Mouse (Mus musculus): ENCODE results near the gene Dhx16. TPM values are rescaled to one million over a fixed set of nuclear protein-coding genes. Genes with fewer than 3 reads are reported as not detected.

Dhx16 gene
- polyA plus RNA-seq, 1 experiment from 2014 or later = 30.7 TPM

DNA sequence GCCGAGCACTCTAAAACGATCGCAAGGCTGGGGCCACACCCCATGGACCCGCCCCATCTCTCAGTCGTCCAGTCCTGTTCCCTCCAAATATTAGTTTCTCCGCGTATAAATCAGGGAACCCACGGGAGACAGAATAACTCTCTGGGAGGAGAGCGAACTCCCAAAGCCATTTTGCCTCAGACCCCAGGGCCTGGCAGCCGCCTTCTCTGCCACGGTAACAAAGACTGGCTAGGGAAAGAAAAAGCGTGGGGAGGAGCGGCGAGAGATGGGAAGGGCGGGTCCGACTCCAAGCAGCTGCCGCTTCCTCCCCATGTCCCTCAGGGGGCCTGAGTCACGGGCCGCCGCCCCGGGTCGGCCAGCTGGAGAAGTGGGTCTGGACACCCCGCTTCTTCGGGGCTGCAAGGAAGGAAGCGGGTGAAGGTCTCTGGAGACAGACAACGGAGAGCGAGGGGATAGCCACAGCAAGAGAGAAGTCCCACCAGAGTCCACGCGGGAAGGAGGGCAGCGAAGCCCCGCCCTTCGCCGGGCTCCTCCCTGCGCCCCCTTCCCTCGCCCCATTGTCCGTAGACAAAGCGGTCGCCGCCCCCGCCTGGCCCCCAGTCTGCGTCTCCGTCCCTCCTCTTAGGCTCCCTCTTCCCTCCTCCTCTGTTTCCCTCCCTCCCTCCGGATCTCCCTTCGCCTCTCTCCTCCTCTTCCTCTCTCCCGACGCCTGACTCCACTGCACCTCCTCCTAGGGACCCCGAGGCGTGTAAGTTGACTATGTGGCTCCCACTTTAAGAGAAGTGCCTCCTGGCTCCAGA, 13.9 kb upstream of the Dhx16 start, which contains the start of gene Ppp1r18:
Ppp1r18 (plus strand) TSS at position 113 of the 800 bp plus-strand sequence.
- Histone ChIP-seq H3K4me3 (replicated peaks; ENCODE audit: low read depth, low read length) (peak within 1 kb of the TSS; percentile 79), H3K4me2 (ENCODE audit: low read length) (peak within 1 kb of the TSS; percentile 91), H3K4me1 (ENCODE audit: control insufficient read depth, insufficient read depth, low read length) (peaks cover 43% of the 10 kb centered on the region), H3K9ac (replicated peaks; ENCODE audit: low read length) (peak within 1 kb of the TSS; percentile 93), H3K27ac (replicated peaks; ENCODE audit: low read depth, low read length) (peak within 1 kb of the TSS; percentile 97), H3K9me3 (ENCODE audit: control insufficient read depth, low read length) (no peaks in the 10 kb centered on the region), H3K27me3 (ENCODE audit: control insufficient read depth, insufficient read depth, low read length) (no peaks in the 10 kb centered on the region), H3K36me3 (ENCODE audit: control insufficient read depth, insufficient read depth, low read length) (no peaks in the 10 kb centered on the region)
- ATAC-seq (ENCODE audit: low FRiP score, low TSS enrichment) (peak; percentile 72), DNase-seq (peak; percentile 88)
- WGBS = under 1% methylated on average over 47 of the region's 48 CpGs

- Histone ChIP-seq H3K9ac (replicated peaks; ENCODE audit: low read length) (peak overlapping the region; percentile 93), H3K4me2 (ENCODE audit: low read length) (peak overlapping the region; percentile 91), H3K36me3 (ENCODE audit: control insufficient read depth, insufficient read depth, low read length) (peaks cover 3% of the 10 kb centered on the region; the same call in 1 of the 2 replicates), H3K27me3 (ENCODE audit: control insufficient read depth, insufficient read depth, low read length) (no peaks in the 10 kb centered on the region), H3K27ac (replicated peaks; ENCODE audit: low read depth, low read length) (peak overlapping the region; percentile 97), H3K4me3 (replicated peaks; ENCODE audit: low read depth, low read length) (peak overlapping the region; percentile 79), H3K9me3 (ENCODE audit: control insufficient read depth, low read length) (no peaks in the 10 kb centered on the region), H3K4me1 (ENCODE audit: control insufficient read depth, insufficient read depth, low read length) (peaks cover 42% of the 10 kb centered on the region)
- peak; percentile 79 for DNase-seq
- whole genome bisulfite sequencing = under 1% methylated on average over 31 of the region's 38 CpGs
- peak; percentile 29 for ATAC-seq (ENCODE audit: low FRiP score, low TSS enrichment)
Observed at GRCm38 (mm10) chr17:35866281-35866831, 13.3 kb upstream of the Dhx16 start.

GRCm38 (mm10) chr17:35866911-35867890, 12.4 kb upstream of the Dhx16 start:
- peaks cover 4% of the 10 kb centered on the region; the same call in 1 of the 2 replicates for H3K36me3 ChIP-seq (ENCODE audit: control insufficient read depth, insufficient read depth, low read length)
- H3K27me3 ChIP-seq (ENCODE audit: control insufficient read depth, insufficient read depth, low read length) = no peaks in the 10 kb centered on the region
- H3K27ac ChIP-seq (replicated peaks; ENCODE audit: low read depth, low read length) = peak overlapping the region; percentile 97
- 7% methylated on average over 26 of the region's 26 CpGs for WGBS
- ATAC-seq (ENCODE audit: low FRiP score, low TSS enrichment) (no peak), DNase-seq (peak; percentile 55)
- H3K4me2 ChIP-seq (ENCODE audit: low read length) = peak overlapping the region; percentile 91
- H3K4me1 ChIP-seq (ENCODE audit: control insufficient read depth, insufficient read depth, low read length) = peaks cover 46% of the 10 kb centered on the region
- H3K9ac ChIP-seq (replicated peaks; ENCODE audit: low read length) = peak overlapping the region; percentile 93
- peak overlapping the region; percentile 79 for H3K4me3 ChIP-seq (replicated peaks; ENCODE audit: low read depth, low read length)
- no peaks in the 10 kb centered on the region for H3K9me3 ChIP-seq (ENCODE audit: control insufficient read depth, low read length)

DNA sequence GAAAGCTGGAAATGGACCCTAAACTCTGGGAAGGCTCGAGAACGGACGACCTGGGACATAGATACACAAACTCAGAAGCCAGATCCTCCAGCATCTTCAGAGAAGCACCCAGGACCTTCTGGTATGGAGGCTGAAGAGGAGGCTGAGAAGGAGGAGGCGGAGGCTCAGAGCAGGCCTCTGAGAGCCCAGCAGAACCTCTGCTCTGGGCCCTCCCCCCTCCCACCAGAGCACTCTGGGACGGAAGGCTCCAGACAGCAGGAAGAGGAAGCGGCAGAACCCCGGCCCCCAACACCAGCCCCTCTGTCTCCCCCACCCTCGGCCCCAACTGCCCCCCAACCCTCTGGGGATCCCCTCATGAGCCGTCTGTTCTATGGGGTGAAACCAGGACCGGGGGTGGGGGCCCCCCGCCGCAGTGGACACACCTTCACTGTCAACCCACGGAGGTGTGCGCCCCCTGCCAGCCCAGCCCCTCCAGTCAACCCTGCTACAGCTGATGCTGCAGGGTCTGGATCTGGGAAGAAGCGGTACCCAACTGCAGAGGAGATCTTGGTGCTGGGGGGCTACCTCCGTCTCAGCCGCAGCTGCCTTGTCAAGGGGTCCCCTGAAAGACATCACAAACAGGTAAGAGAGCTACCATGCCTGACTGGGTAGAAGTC, 11.3 kb upstream of the Dhx16 start:
- Histone ChIP-seq H3K27me3 (ENCODE audit: control insufficient read depth, insufficient read depth, low read length) (no peaks in the 10 kb centered on the region), H3K9me3 (ENCODE audit: control insufficient read depth, low read length) (no peaks in the 10 kb centered on the region), H3K27ac (replicated peaks; ENCODE audit: low read depth, low read length) (peak overlapping the region; percentile 97), H3K36me3 (ENCODE audit: control insufficient read depth, insufficient read depth, low read length) (peaks cover 7% of the 10 kb centered on the region; the same call in 1 of the 2 replicates), H3K4me3 (replicated peaks; ENCODE audit: low read depth, low read length) (peak overlapping the region; percentile 79), H3K4me2 (ENCODE audit: low read length) (peak overlapping the region; percentile 91), H3K4me1 (ENCODE audit: control insufficient read depth, insufficient read depth, low read length) (peaks cover 52% of the 10 kb centered on the region), H3K9ac (replicated peaks; ENCODE audit: low read length) (peak overlapping the region; percentile 93)
- 32% methylated on average over 17 of the region's 17 CpGs for WGBS
- DNase-seq (no peak), ATAC-seq (ENCODE audit: low FRiP score, low TSS enrichment) (no peak)

- 4% methylated on average over 7 of the region's 7 CpGs for WGBS
Observed at GRCm38 (mm10) chr17:35868961-35869345, 10.7 kb upstream of the Dhx16 start.

GRCm38 (mm10) chr17:35869346-35870067, 10.1 kb upstream of the Dhx16 start:
- ATAC-seq (ENCODE audit: low FRiP score, low TSS enrichment) (no peak), DNase-seq (peak; percentile 37)
- Histone ChIP-seq H3K9me3 (ENCODE audit: control insufficient read depth, low read length) (no peaks in the 10 kb centered on the region), H3K9ac (replicated peaks; ENCODE audit: low read length) (peak overlapping the region; percentile 93), H3K4me1 (ENCODE audit: control insufficient read depth, insufficient read depth, low read length) (peaks cover 51% of the 10 kb centered on the region), H3K4me2 (ENCODE audit: low read length) (peak overlapping the region; percentile 91), H3K27ac (replicated peaks; ENCODE audit: low read depth, low read length) (0 out of 2 replicates have a peak overlapping the region, but pooled peaks have one; percentile 43), H3K27me3 (ENCODE audit: control insufficient read depth, insufficient read depth, low read length) (no peaks in the 10 kb centered on the region), H3K4me3 (replicated peaks; ENCODE audit: low read depth, low read length) (peak overlapping the region; percentile 79), H3K36me3 (ENCODE audit: control insufficient read depth, insufficient read depth, low read length) (peaks cover 19% of the 10 kb centered on the region)
- WGBS = 3% methylated on average over 7 of the region's 7 CpGs

More at GRCm38 (mm10) chr17:35868961-35869345, 10.7 kb upstream of the Dhx16 start:
- peaks cover 52% of the 10 kb centered on the region for H3K4me1 ChIP-seq (ENCODE audit: control insufficient read depth, insufficient read depth, low read length)
- ATAC-seq (ENCODE audit: low FRiP score, low TSS enrichment) = no peak
- H3K9ac ChIP-seq (replicated peaks; ENCODE audit: low read length) = peak overlapping the region; percentile 93
- no peak for DNase-seq
- no peaks in the 10 kb centered on the region for H3K9me3 ChIP-seq (ENCODE audit: control insufficient read depth, low read length)
- peak overlapping the region; percentile 79 for H3K4me3 ChIP-seq (replicated peaks; ENCODE audit: low read depth, low read length)
- H3K4me2 ChIP-seq (ENCODE audit: low read length) = peak overlapping the region; percentile 91
- H3K36me3 ChIP-seq (ENCODE audit: control insufficient read depth, insufficient read depth, low read length) = peaks cover 13% of the 10 kb centered on the region
- H3K27ac ChIP-seq (replicated peaks; ENCODE audit: low read depth, low read length) = 0 out of 2 replicates have a peak overlapping the region, but pooled peaks have one; percentile 43
- no peaks in the 10 kb centered on the region for H3K27me3 ChIP-seq (ENCODE audit: control insufficient read depth, insufficient read depth, low read length)

DNA sequence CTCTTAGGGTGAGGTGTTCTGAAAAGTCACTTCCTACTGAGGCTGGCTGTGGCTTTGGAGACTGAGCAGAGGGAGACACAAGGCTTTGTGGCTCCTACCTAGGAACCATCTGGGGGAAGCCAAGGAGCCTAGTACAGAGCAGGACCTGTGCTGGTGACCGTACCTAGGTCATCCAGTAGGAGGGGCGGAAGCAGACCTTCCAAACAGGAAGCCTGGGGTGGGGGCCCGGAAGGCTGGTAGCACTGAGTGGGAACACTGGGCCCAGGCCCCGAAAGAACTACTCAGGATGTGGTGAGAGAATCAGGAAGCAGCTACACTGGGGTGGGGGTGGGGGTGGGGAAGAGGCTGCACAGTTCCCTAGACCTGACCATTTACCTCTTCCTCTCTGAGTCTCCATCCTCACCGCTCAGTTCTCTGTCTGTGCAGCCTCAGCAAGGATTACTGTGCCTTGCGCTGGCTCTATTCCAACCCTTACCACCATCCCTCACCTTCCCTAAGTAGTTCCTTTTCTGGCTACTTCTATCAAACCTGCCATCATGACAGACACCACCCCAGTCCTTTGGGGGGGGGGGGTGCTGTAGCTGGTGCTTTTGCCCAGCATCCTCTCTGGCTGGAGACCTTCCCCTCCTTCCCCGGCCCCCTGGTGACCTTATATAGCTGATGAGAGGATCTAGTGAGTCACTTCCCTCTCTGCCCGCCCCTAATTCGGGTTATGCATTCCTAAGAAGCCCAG, 9.3 kb upstream of the Dhx16 start:
- ATAC-seq (ENCODE audit: low FRiP score, low TSS enrichment) = no peak
- H3K9ac ChIP-seq (replicated peaks; ENCODE audit: low read length) = peak overlapping the region; percentile 93
- 75% methylated on average over 9 of the region's 9 CpGs for WGBS

More for the DNA sequence above, 9.3 kb upstream of the Dhx16 start:
- Histone ChIP-seq H3K4me2 (ENCODE audit: low read length) (peak overlapping the region; percentile 91), H3K4me3 (replicated peaks; ENCODE audit: low read depth, low read length) (peak overlapping the region; percentile 79), H3K36me3 (ENCODE audit: control insufficient read depth, insufficient read depth, low read length) (peaks cover 27% of the 10 kb centered on the region), H3K27me3 (ENCODE audit: control insufficient read depth, insufficient read depth, low read length) (no peaks in the 10 kb centered on the region), H3K9me3 (ENCODE audit: control insufficient read depth, low read length) (no peaks in the 10 kb centered on the region), H3K4me1 (ENCODE audit: control insufficient read depth, insufficient read depth, low read length) (peaks cover 44% of the 10 kb centered on the region), H3K27ac (replicated peaks; ENCODE audit: low read depth, low read length) (peak overlapping the region; percentile 43; the same call in 1 of the 2 replicates)
- DNase-seq = no peak
